Mouse (Mus musculus): ENCODE measurements around the gene Ubxn6.
"Not testable (repeated sequence)": the region's sequence is repeated elsewhere in the genome, so short reads cannot be mapped to it uniquely, and the experiment has no call there.

Gene Ubxn6

DNA sequence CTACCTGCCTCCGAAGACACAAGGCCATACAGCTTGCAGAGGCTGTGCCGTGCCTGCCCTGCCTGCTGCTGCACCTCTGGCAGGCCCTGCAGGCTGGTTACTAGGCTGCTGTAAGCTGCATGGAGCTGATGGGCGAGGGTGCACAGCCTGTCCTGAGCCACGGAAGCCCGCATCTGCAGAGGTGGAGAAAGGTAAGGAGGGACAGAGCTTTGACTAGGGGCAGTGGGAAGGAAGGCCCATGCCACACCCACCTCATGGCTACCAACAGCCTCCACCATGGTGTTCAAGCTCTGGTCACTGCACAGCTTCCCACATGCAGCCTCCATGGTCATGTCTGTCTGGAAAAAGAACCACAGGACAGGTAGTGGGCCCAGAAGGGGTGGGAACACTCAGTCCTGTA lies 27.3 kb upstream of the Ubxn6 start:
- DNase-seq (ENCODE audit: low spot score in 2 of 2), result no peak

DNA sequence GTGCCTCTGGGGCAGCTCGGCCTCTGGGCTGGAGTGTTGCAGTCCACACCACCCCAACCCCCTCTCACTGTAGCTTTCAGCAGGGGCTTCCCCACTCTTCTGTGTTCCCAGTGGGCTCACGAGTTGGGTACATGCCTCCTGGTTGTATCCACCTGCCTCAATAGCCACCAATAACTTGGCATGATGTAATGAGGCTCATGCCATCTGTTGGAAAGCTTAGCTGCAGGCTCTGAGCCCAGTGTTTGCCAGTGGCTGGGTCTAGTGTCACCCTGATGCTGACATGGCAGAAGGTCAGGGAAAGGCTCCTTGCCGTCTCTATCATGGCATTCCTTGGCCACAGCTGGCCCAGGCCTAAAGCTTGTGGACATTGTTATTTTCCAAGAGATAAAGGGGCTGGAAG lies 26.0 kb upstream of the Ubxn6 start:
- DNase-seq (ENCODE audit: low spot score in 2 of 2), result no peak

DNA sequence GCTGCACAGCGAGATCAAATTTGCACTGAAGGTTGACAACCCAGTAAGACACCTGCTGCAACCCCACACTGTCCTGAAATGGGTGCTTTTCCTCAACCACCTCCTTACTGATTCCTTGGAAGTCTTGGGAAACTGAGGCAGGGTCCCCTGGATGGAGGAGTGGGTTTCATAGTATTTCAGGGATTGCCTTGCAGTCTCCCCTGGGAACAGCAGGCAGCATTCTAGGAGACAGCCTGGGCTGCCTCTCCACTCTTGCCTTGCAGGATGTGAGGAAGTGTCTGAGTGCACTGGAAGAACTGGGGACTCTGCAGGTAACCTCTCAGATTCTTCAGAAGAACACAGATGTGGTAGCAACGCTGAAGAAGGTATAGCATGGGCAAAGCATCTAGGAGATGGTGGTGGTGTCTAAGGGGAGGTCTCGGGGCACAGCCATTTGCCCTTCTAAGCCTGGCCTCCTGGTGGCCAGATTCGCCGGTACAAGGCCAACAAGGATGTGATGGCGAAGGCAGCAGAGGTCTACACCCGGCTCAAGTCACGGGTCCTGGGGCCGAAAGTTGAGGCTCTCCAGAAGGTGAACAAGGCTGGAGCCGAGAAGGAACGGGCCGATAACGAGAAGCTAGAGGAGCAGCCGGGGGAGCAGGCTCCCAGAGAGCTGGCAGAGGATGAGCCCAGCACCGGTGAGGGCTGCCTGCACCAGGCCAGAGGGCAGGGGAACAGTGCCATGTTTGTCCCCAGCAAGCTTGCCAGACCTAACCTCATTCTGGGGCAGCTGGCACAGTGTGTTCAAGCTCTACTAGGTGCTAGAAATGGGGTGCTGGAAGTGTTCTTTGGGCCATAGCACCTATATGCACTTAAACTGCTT lies 24.1 kb upstream of the Ubxn6 start:
- DNase-seq (ENCODE audit: low spot score in 2 of 2), result no peak

DNA sequence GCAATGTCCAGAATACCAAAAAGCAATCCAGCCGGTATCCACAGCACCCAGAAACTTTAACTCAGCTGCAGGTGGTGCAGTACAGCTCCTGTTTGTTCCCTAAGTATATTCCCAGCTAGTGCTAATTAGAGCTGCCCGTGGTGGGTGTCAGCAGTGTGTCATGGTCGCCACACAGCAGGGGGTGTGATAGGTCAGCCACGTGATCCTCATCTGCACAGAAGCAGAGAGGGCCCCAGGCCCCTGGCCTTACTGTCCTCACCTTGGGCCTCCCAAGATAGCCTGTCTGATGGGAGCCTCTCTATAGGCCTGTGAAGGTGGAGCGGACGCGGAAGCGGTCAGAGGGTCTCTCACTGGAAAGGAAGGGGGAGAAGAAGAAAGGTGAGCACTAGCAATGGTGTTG lies 23.4 kb upstream of the Ubxn6 start:
- DNase-seq (ENCODE audit: low spot score in 2 of 2), result no peak

DNA sequence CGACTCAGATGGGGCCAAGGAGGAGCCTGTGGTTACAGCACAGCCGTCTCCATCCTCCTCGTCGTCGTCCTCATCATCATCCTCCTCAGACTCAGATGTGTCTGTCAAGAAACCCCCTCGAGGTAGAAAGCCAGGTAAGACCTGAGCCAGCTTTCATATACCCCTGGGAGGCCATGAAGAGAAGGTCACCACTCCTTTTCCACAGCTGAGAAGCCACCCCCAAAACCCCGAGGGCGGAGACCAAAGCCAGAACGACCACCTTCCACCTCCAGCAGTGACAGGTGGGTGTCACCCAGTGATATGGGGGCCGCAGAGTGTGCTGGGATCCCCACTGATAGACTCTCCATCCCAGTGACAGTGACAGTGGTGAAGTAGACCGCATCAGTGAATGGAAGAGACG lies 22.1 kb upstream of the Ubxn6 start:
- DNase-seq (ENCODE audit: low spot score in 2 of 2), result no peak

DNA sequence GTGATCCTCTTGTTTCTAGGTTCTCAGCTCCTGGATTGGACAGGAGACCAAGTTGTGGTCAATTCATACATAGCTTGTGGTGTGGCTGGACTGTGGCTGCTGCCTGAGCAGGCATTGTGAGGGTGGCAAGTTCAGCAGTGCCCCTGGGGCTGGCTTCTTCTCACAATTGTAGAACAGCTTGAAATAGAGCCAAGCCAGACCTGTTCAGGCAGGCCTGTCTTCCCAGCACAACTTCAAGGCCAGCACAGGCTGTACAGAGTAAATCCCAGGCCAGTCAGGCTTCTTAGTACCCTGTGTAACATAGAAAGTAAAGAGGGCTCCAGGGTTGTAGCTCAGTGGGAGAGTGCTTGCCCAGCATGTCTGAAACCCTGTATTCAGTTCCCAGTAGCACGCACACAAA lies 18.0 kb upstream of the Ubxn6 start:
- no peak for DNase-seq (ENCODE audit: low spot score in 2 of 2)

DNA sequence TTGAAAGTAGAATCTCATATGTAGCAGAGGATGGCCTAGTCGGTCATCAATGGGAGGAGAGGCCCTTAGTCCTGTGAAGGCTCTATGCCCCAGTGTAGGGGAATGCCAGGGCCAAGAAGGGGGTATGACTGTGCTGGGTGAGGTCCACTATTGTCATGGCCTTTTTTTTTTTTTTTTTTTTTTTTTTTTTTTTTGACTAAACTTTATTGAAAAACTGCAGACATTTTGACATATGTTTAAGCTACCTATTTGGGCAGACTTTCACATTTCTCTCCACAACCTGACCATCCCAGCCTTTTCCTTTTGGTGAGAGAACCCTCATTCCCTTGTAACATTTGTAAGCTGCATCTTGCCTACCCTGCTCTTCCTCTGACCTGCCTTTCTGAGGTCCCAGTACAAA lies 17.5 kb upstream of the Ubxn6 start:
- no peak for DNase-seq (ENCODE audit: low spot score in 2 of 2)

DNA sequence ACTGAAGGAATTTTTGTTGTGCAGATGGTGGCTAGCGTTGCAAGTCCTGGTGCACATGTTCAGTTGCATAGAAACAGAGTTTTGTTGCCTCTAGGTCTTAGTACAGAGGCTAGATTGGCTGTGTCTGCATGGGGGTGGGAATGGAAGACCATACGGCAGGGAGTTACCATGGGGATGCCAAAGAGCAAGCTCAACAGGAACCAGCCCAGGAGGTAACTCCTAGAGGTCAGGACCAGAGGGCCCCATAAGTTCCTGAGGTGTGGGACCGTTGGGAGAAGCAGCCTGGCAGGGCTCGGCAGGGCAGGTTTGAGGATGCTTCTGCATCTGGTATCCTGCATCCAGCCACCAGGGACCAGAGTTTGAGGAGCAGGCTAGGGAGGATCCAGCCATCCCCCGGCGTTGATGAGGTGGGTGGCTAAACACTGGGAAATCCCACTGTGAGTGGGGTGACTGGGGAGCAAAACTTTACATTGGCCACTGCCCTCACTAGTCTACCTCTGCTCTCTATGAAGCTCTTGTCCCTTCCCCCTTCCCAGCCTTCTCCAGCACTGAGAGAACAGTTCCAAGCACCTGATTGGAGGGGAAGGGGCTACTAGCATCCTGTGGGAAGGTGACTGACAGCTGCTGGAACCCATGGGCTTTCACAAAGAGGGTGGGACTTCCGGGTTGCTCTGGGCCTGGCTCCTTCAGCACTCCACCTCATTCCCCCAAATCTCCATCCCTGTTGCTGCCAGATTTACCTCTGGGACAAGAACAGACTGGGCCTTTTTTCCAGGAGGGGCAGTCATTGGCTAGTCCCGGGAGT lies 6.2 kb upstream of the Ubxn6 start:
- DNase-seq (ENCODE audit: low spot score in 2 of 2), result no peak

DNA sequence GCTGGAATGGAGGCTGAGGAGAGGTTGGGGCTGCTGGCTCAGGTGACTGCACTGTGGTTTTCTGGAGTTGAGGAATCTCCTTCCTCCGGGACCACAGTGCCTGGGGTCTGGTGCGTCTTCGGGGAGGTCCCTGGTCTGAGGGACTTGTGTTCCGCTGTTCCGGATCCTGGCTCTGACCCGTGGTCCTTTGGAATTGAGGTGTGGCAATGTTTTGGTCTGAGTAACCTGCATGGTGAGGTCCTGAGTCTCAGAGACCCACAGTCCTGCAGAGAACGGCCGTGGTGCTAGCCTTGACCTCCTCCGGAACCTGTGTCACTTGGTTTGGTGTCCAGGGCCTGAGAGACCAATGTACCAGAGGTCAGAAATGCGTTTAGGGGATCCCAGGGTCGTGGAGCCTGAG lies 5.1 kb upstream of the Ubxn6 start:
- DNase-seq (ENCODE audit: low spot score in 2 of 2), result peak; percentile 28 to 76

DNA sequence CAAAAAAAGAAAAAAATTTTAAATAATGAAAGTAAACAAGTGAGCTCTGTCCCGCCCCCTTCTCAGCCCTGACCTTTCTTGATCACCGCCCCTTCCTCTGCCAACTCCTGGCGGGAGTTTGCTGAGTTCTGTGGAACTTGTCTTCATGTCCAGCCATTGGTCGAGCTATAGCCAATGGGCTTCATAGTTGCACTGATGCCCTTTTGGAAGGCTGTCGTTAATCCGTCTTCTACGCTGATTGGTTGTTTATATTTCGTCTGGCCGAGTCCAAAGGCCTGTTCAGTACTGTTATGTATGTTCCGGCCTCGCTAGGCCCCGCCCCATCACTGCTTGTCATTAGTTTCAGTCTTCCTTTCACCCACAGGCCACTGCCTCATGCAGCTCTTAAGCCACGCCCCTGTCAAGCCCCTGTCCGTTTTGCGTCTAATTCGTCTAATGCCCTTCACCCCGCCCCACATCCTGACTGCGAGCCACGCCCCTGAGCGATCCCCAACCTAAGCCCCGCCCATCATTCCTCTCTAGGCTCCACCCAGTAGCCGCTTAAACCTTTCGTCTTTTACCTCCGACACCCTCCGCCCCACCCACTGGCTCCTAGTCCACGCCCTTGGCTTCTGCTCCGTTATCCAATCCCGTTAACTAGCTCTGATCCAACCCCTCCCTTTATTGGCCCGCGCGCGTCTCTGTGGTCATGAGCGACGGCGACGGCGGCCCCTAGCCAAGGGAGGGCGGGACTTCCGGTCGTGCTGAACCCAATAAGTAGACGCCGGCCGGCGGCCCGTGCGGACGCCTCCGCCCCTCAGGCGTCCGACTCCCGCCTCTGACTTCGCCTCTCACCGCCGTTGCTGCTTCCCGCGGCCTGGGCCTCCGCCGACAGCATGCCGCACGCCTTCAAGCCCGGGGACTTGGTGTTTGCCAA lies 4.3 kb upstream of the Ubxn6 start, which contains the start of gene Hdgfl2:
TSS of gene Hdgfl2 (plus strand) at position 755 of the 916 bp plus-strand sequence.
- DNase-seq (ENCODE audit: low spot score in 2 of 2), result peak; percentile 99 to 100

DNA sequence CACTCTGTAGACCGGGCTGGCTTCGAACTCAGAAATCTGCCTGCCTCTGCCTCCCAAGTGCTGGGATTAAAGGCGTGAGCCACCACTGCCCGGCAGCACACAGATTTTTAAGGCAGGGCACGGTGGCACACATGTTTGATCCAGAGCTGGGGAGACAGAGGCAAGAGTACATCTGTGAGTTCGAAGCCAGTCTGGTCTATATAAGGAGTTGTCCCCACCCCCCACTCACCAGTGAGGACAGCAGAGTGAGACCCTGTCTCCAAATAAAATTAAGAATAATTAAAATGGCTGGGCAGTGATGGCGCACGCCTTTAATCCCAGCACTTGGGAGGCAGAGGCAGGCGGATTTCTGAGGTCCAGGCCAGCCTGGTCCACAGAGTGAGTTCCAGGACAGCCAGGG lies 3.5 kb upstream of the Ubxn6 start:
- not testable (repeated sequence) for DNase-seq (ENCODE audit: low spot score in 2 of 2)

DNA sequence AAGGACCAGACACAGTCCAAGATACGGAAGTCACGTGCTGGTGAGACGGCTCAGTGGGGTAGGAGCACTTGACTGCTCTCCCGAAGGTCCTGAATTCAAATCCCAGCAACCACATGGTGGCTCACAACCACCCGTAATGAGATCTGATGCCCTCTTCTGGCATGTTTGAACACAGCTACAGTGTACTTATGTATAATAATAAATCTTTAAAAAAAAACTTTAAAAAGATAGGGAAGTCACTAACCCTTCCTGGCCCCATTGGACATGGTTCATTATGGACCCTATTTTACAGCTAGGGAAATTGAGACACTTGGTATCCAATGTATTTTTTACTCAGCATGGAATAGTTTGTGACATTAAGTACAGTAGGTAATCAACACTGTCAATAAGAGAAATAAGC lies 2.7 kb upstream of the Ubxn6 start:
- DNase-seq (ENCODE audit: low spot score in 2 of 2), result no peak

DNA sequence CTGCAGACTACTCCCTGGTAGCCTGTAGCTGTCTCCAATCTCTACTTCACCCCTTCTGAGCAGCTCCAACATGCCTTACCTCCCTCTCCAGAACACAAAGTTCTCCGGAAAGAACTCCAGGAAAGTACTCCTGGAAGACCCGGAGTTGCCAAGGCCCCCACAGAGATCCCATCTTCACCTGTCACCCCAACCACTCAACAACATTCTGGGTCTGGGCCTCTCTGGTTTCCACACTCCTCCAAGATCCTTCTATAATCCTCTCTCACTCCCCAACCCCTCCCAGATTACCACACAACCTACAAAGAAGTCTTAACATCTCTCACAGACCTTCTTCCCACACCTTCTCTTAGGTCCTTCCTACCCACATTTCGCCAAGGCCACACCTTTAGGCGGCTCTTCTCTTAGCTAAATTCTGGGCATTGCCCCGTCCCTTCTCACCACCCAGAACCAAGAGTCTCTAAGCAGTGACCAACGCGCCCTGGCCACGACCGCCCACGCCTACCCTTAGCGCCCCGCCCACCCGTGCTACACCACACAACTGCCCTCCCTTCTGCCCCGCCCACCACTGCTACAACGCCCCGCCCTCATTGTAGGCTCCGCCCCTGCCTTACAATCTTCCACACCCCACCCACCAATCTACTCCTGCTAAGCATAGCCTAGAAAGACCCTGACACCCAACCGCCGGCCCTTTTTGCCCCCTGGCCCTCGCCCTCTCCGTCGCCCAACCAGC lies 566 bp downstream of the Ubxn6 start:
- peak; percentile 87 to 93 for DNase-seq (ENCODE audit: low spot score in 2 of 2)

DNA sequence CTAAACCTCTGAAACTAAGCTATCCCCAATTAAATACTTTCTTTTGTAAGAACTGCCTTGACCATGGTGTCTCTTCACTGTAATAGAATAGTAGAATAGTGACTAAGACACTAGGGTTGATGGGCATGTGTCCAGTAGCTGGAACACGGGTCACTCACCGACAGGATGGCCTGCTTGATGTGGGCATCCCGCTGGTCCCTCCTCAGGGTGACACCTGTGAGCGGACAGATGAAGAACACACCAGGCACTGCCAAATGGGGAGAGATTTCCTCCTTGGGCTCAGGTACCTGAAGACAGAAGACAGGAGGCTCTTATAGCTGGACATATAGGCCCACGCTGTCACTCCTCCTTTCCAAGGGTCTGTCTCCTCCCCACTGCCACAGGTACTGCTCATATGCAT lies 2.6 kb downstream of the Ubxn6 start:
- DNase-seq (ENCODE audit: low spot score in 2 of 2), result no peak

DNA sequence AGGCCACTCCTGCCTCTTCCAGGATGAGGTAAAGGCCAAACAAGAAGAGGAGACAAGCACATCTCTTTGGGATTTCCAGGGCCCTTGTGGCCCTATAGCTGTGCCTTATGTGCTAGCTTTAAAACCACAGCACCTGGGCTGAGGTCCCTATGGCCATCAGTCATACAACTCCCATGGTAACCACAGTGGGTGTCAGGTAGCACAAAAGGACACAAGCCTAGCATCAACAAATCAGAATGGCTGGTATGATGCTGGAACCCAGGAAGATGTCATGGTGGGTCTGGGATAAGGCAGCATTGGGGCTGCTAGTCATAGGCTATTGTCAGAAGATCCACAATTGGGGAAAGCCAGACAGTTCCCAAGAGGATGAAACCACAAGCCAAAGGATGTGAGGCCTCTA lies 3.7 kb downstream of the Ubxn6 start:
- no peak for DNase-seq (ENCODE audit: low spot score in 2 of 2)

DNA sequence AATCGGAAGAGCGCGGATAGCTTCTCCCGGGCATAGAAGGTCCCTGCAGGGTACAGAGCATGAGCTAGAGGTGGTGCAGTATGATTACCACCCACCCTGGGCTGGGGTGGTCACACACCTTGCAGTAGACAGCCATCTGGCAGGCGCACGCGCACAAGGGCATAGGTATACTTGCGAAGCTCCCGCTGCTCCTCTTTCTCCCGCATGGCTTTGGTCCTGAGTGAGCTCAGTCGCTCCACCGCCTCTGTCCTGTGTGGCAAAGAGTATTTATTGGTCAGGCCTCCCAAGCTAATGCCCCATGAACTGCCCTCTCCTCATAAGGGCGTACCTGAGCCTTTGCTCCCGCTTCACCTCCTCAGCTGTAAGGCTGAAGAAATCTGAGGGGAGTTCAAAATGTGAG lies 5.8 kb downstream of the Ubxn6 start:
- DNase-seq (ENCODE audit: low spot score in 2 of 2), result no peak

DNA sequence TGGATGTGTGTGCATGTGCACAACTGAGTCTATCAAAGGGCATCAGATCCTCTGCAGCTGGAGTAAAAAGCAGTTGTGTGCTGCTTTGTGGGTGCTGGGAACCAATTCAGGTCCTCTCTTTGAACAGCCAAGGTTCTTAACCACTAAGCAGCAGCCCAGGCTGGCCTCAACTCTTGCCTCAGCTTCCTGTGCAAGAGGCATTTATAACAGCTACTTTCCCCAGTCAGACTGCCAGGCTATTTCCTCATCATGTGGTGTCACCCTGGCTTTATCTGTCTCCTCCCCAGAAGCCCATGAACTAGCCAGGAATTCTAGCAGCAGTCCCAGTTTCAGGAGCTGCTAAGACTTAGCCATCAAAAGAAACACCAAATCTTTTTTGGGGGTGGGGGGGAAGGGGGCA lies 8.4 kb downstream of the Ubxn6 start:
- no peak for DNase-seq (ENCODE audit: low spot score in 2 of 2)

DNA sequence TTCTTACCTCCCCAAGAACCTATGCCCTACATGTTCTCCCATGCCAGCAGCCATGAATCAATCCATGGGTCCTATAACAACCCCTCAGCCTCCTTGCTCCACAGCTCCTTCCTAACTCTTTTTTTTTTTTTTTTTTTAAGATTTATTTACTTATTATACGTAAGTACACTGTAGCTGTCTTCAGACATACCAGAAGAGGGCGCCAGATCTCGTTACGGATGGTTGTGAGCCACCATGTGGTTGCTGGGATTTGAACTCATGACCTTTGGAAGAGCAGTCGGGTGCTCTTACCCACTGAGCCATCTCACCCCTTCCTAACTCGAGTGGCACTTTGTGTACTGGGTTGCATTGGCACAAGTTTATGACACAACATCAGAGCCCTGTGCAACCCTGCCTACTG lies 9.1 kb downstream of the Ubxn6 start:
- DNase-seq (ENCODE audit: low spot score in 2 of 2), result not testable (repeated sequence)

DNA sequence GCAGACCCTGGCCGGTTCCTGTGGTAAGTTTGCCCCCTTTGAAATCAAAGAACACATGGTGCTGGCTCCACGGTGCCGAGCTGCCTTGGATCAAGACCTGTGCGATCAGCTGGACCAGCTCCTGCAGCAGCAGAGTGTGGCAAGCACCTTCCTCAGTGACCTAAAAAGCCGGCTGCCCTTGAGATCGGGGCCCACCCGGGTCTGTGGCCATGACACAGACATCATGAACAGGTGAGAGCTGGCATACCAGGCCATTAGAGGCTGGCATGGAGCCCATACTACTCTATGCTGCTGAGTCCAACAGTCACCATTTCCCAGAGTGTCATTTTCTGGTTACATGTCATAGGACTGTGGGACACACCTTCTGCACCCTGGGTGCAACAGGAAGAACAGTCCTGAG lies 12.7 kb downstream of the Ubxn6 start:
- DNase-seq (ENCODE audit: low spot score in 2 of 2), result no peak

DNA sequence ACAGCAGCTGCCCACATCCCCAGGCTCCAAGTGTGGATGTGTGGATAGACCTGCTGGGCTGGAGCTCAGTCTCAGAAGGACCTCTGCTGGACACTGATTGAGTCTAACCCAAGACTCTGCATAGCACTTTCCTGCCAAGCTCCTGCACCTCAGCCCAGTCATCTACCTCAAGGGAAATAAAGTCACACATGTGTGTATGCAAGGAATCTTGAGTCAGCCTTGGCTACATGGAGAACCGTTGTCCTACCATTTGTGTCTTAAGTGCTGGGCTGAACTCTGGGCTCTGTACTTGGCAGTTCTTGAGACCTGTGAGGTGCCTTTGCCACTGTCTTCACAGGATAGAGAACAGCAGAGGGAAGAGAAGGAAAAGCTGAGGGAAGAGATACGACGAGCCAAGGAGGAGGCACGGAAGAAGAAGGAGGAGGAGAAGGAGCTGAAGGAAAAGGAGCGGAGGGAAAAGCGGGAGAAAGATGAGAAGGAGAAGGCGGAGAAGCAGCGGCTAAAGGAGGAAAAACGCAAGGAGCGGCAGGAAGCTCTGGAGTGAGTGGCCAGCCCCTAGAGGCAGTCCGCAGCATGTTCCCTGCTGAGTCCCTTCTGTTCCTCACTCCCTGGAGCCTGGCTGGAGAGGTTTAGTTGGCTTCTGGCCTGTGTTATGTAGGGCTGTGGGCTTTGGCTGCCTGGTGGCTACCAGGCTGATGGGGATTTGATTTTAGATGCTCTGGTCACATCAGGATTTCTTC lies 17.3 kb downstream of the Ubxn6 start:
- DNase-seq (ENCODE audit: low spot score in 2 of 2), result no peak

Measured in spleen, postnatal 4 days (tissue).